In genomic region chr19:18712866-18713300, GRCm38 (mm10) we compare ENCODE assay signal across 8 mouse cellular contexts. TPM values are rescaled to one million over a fixed set of nuclear protein-coding genes. Genes with fewer than 3 reads are reported as not detected.
DNase-seq lines count a peak whose midpoint lies in the region; ATAC-seq lines count a peak whose summit lies in the region.

D030056L22Rik (plus strand) TSS chr19:18713193.

- WGBS in hindbrain, embryonic 16.5 days, result 0% methylated on average over 46 of the region's 49 CpGs
- 0% methylated on average over 37 of the region's 49 CpGs for WGBS in macrophage (ENCODE audit: missing documents)

- peak within 1 kb of the TSS; percentile 77 for H3K4me3 ChIP-seq in hindbrain, embryonic 16.5 days (ENCODE audit: low read length)
- peak within 1 kb of the TSS; percentile 57 for H3K4me3 ChIP-seq in macrophage (ENCODE audit: inconsistent target)

- no peaks in the 10 kb centered on the region for H3K9me3 ChIP-seq in hindbrain, embryonic 16.5 days (ENCODE audit: control insufficient read depth, low read length)

- DNase-seq in T-cell, adult 2 months (ENCODE audit: low spot score), result peak; percentile 99
- peak; percentile 98 for DNase-seq in cerebellum, postnatal 36 days
- peak; percentile 98 to 99 for DNase-seq in frontal cortex, postnatal 36 days (ENCODE audit: low spot score in 2 of 2)
- DNase-seq in left cerebral cortex, adult 18-20 months (ENCODE audit: low spot score in 2 of 2), result peak; percentile 99
- DNase-seq in right cerebral cortex, adult 18-20 months, result peak; percentile 98
- peak; percentile 89 for DNase-seq in urinary bladder, postnatal 10 days (ENCODE audit: low spot score)

- H3K36me3 ChIP-seq in hindbrain, embryonic 16.5 days (ENCODE audit: control insufficient read depth, insufficient read depth, low read length), result no peaks in the 10 kb centered on the region
- H3K36me3 ChIP-seq in macrophage (ENCODE audit: inconsistent target), result no peaks in the 10 kb centered on the region

- peak within 1 kb of the TSS; percentile 96 for H3K27ac ChIP-seq in hindbrain, embryonic 16.5 days (ENCODE audit: low read depth, low read length)
- peak within 1 kb of the TSS; percentile 54 for H3K27ac ChIP-seq in macrophage

- H3K79me2 ChIP-seq in macrophage (ENCODE audit: inconsistent target), result peaks cover 35% of the 10 kb centered on the region

- H3K27me3 ChIP-seq in hindbrain, embryonic 16.5 days (replicated peaks; ENCODE audit: control insufficient read depth, insufficient read depth, low read length), result no peaks in the 10 kb centered on the region

- peak within 1 kb of the TSS; percentile 82 for H3K9ac ChIP-seq in hindbrain, embryonic 16.5 days (ENCODE audit: low read depth, low read length)

- H3K4me1 ChIP-seq in hindbrain, embryonic 16.5 days (ENCODE audit: control insufficient read depth, insufficient read depth, low read depth, low read length), result peaks cover 16% of the 10 kb centered on the region

- H3K4me2 ChIP-seq in hindbrain, embryonic 16.5 days (ENCODE audit: low read length), result peak within 1 kb of the TSS; percentile 94

- peak; percentile 100 for ATAC-seq in hindbrain, embryonic 16.5 days

RNA-seq across cellular contexts. Expression of gene D030056L22Rik, which starts in this region (rescaled TPM):
- polyA plus RNA-seq in hindbrain, embryonic 16.5 days (2015; fragmentation: Nextera tagmentation; extraction: Ambion mirVana), result 45.0 and 46.0 TPM in 2 replicates
- total RNA-seq in left cerebral cortex, adult 18-20 months (2021), result 10 to 100 TPM; 25.5 to 27.3 TPM
- 1 to 10 TPM in 19 of 26 experiments, under 1 TPM in 5, not detected in 2; 0.51 to 7.8 (median 2.8) TPM for total RNA-seq in macrophage (2018; cell fraction: chromatin; rRNA removed)
- 10 to 100 TPM in 2 of 26 experiments, 1 to 10 TPM in 24; 3.6 to 10.2 (median 7.7) TPM for total RNA-seq in macrophage (2018; cell fraction: cytosol; rRNA removed)
- 10 to 100 TPM in 1 of 26 experiments, 1 to 10 TPM in 25; 1.2 to 11.2 (median 4.1) TPM for total RNA-seq in macrophage (2018; cell fraction: nucleus; rRNA removed)
- polyA plus RNA-seq in macrophage (2018), result 4.2 to 11.3 TPM (median 7.3 TPM) in 3 replicates

Comparison
In these comparisons a context has a peak if more than half of its experiments do, and no peak if none do; other contexts are left out.
1. Peak in every context shown above with its lines: DNase-seq, ATAC-seq, H3K4me3 ChIP-seq and H3K27ac ChIP-seq.